Mouse (Mus musculus) cerebellum, postnatal 36 days (tissue): ENCODE results near the gene Igfbp5.

Experiments used
- DNase-seq, 2 experiments: peaks; one replicate each; pipeline ENCODE4 v3.0.0; 2021 to 2022; ENCODE audit warnings: mixed read lengths in 2 of 2

Igfbp5 gene

GRCm38 (mm10) chr1:72839791-72840190, 34.9 kb downstream of the Igfbp5 start:
- no peak for DNase-seq

GRCm38 (mm10) chr1:72839356-72839755, 35.3 kb downstream of the Igfbp5 start:
- no peak for DNase-seq

DNA sequence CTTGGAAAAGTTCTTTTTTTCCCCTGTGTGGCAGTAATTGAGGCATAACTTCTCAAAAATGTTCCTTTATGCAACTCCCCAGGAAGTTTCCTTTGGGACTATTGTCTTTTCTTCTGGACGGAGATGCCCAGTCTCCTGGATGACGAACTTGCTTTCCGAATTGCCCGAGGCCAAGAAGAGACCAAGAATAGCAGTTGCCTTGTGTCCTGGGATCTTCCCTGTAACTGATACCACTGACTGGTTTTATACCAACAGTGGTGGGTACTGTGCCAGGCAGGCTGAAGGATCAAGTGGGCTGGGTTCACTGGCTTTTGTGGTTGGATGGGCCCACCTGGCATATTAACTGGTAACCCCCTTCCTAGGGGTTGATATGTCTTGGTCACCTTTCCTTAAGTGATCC, 41.1 kb downstream of the Igfbp5 start:
- no peak for DNase-seq

GRCm38 (mm10) chr1:72832715-72833153, 42.0 kb downstream of the Igfbp5 start:
- DNase-seq: no peak

- DNase-seq: no peak
Measured at GRCm38 (mm10) chr1:72830485-72830884, 44.2 kb downstream of the Igfbp5 start.

DNA sequence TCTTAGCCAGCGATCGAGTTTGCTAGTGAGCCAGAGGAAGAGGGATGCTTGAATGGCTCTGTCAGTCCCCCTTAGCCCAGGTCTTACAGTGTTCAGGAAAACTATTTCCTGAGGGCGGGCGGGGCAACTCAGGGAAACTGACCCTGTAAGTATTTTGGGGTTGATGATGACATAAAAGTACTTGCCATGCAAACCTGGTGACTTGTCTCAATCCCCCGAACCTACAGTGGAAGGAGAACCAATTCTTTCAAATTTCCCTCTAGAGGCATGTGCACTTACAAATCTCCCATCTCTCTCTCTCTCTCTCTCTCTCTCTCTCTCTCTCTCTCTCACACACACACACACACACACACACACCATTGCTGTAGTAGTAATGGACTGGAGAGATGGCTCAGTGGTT, 45.8 kb downstream of the Igfbp5 start:
- DNase-seq: no peak

DNA sequence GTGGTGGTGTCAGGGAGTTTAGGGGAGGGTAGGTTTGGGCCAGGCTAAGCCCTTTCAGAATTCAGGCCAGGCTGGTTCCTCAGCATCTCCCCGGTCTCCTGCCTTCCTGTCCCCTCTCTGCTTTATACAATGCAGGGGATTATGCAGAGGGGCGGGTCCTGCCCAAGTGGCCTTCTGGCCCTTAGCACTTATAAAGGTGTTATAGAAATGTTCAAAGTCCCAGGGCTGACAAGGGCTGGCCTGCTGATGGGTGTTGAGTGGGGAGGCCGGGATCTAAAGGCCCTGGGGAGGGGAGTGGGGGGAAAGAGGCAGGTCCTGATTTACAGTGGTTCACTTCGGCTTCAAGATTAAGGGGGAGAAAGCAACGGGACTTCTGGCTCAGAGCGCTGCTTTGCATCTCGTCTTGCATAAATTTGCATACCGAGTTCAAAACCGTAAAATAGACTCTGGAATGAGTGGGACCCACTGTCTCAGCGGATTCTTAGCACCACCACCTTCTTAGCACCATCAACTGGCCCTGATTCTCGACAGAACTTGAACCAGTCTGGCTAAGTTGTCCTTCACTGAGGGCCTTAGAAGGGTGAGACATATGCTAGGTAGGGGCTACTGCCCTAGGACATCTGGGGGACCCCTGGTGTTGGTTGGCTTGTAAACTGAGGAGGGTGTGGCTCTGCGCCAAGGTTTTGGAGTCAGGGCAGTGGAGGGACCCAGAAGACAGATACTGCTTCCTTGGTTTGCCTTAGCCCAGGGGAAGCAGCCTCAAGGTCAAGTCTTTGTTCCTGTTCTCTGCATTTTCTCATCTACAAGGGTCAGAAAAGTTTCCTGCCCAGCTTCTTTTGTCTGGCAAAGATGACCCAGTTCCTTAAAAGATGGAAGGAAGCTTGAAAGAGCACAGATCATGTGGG, 47.0 kb downstream of the Igfbp5 start:
- DNase-seq: no peak

DNA sequence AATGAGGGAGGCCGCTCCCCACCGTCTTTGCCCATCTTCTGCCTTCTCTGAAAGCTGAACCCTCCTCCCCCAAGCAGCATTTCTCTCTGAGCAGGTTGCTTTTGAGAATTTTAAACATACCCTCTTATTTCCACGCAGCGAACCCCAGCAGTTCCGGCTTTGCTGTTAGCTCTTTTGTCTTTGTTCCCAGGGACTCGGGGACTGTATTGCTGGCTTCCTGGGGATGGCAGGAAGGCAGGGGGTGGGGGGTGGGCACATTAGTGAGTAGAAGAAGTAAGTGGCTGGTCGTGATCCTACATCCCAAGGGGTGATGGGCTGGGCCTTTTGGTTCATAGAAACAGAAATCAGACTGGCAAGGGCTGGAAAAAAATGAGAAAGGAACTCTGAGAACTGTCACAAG, 47.8 kb downstream of the Igfbp5 start:
- DNase-seq: no peak

DNA sequence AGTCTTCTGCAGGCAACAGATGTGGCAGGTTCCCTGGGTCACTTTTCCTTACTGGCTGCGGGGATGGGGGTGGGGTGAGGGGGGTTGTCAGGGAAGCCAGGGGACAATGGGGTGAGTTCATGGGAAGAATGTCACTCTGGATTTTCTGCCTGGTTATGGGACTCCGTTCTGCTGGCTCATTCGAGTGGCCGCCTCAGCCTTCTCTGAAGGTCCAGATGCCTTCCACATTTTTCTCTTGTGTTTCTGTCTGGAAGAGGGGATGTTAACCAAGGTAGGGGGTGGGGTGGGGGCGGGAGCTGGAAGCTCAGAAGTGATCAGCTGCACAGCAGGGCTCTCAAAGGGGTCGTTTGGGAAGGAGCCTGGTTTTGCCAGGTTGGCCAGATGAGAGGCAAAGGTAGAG, 48.2 kb downstream of the Igfbp5 start:
- no peak for DNase-seq

DNA sequence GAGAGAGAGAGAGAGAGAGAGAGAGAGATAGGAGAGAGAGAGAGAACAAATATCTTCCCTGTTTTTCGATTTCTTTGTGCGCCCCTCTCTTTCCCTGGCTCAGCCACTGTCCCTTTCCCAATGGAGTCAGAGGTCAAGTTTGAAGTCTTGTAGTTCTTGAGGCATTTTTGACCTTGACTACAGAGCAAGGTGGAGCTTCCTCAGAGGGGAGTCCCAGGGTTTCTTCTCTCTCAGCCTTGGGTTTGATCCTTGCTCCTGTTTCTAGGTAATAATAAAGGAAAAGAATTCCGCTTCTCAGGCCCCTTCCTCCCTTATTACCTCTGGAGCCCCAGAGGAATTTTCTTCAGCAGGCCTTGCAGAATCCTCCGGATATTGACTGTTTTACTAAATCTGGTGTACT, 48.8 kb downstream of the Igfbp5 start:
- DNase-seq: no peak

GRCm38 (mm10) chr1:72825286-72825685, 49.4 kb downstream of the Igfbp5 start:
- DNase-seq: no peak

- DNase-seq: peak in 1 of 2 experiments; percentile 15
Measured at GRCm38 (mm10) chr1:72824707-72825101, 50.0 kb downstream of the Igfbp5 start.

DNA sequence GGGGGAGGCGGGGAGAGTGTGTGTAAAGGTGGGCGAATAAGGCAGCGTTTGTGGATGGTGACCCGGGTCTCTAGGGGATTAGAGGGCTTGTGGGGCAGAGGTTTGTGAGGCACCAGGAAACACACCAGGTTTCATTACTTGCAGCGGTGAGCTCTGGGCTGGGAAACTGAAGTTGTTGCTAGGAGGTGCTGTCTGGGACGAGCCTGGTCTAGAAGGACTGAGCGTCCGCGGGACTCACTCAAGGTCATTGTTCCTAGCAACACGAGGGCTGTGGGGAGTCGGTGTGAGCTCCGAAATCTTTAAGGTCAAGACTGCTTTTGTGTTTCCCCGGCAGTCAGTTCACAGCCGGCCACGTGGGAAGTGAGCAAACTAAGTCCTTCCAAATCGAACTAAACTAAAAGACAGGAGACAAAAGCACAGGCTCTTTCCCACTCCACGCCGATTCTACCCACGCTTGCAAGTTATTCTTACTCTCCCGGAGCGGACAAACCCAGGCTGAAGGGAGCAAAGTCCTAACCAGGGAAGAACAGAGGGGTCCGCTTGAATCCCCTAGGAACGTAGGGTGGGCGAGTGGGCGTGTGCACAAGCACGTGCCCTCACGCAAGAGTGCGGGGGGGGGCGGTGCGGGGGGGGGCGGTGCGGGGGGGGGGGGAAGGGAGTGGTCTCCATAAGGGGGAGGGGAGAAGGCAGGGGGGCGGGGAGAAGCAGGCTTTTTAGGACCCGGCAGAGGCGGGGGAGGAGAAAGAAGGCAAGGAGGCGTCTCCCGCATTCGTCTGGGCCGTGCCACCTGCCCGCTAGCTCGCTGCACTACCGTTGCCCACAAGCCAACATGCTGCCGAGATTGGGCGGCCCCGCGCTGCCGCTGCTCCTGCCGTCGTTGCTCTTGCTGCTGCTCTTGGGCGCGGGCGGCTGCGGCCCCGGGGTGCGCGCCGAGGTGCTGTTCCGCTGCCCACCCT, 50.7 kb downstream of the Igfbp5 start, which contains the start of gene Igfbp2:
Gene Igfbp2, plus strand, starts transcription at position 753 of the 956 bp plus-strand sequence.
- peak; percentile 23 to 42 for DNase-seq

- DNase-seq: no peak
Measured at GRCm38 (mm10) chr1:72822893-72823292, 51.8 kb downstream of the Igfbp5 start.

GRCm38 (mm10) chr1:72819995-72820394, 54.7 kb downstream of the Igfbp5 start:
- DNase-seq: no peak

DNA sequence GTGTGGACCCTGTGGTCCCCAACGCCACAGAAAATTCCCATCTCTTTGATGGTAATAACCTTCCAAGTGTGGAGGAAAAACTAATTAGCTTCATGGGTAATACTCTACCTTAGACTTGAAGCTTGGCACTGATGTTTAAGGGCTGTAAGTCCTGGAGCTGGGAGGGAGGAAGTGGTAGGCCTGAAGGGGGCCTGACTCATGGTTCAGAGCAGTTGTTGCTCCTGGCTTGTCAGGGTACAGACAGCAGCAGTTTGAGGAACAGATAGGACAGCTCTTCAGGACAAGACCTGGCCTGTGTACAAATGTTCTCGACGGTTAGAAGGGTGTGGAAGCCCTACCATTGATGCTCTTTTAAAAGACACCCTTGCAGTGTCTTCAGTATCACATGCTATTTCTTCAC, 59.1 kb downstream of the Igfbp5 start:
- DNase-seq: no peak

DNA sequence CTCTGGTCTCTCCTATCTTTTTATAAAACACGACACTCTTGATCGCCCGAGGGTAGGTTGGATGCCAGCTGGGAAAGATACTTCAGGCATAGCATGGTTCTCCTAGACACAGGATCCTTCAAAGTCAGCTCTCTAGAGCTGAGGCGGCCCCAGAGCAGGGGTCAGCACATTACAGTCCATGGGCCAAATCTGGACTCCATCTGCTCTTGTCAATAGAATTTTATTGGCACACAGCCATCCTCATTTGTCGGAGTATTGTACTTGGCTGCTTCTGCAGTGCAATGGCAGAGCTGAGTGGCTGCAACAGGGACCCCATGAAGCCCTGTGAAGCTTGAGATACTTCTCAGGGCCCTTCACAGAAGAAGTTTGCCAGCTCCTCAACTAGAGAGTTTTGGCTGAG, 59.5 kb downstream of the Igfbp5 start:
- DNase-seq: no peak

GRCm38 (mm10) chr1:72813639-72814403, 60.9 kb downstream of the Igfbp5 start:
- no peak for DNase-seq

- DNase-seq: no peak
Measured at GRCm38 (mm10) chr1:72813089-72813638, 61.5 kb downstream of the Igfbp5 start.

DNA sequence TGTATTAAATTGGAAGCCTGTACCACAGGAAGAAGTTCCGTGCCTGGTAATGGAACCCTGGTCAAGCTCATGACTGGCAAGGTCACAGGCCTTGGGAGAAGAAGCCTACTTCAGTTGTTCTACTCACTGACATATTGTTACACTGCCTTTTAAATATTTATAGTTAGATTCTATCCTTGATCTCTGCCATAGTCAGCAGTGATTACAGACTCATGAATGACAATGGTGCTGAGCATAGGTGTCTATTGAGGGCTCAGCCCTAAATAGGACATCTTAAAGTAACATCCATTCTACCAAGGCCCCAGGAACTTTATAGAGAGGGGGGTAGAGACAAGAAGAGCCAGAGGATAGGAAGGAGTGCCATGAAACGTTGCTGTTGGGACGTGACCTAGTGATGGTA, 63.6 kb downstream of the Igfbp5 start:
- no peak for DNase-seq

GRCm38 (mm10) chr1:72809951-72810675, 64.6 kb downstream of the Igfbp5 start:
- no peak for DNase-seq

- no peak for DNase-seq
Measured at GRCm38 (mm10) chr1:72809304-72809703, 65.4 kb downstream of the Igfbp5 start.
